Mouse (Mus musculus) CH12.LX (cell line): ENCODE results near the gene Thsd4. TPM values are rescaled to one million over a fixed set of nuclear protein-coding genes. Genes with fewer than 3 reads are reported as not detected.

Experiments
- DNase-seq: peaks from one replicate; pipeline ENCODE4 v3.0.0-alpha.2; 2013; ENCODE audit errors: extremely low read depth
- H3K27ac ChIP-seq: 2 replicates; pipeline ENCODE4 v1.5.1; 2012; ENCODE audit warnings: low read depth, mild to moderate bottlenecking, control low read depth, moderate library complexity; ENCODE audit not compliant: insufficient read depth
- H3K27me3 ChIP-seq: replicated peaks from 2 replicates; pipeline ENCODE3; 2012; ENCODE audit warnings: inconsistent platforms
- H3K36me3 ChIP-seq, 2 experiments: replicated peaks in 1 of 2; 2 replicates each; pipeline versions ENCODE3 to v1.6.1; 2012; ENCODE audit warnings: inconsistent platforms in 1 of 2, low read length in 1 of 2, mild to moderate bottlenecking in 1 of 2, mixed read lengths in 1 of 2, moderate library complexity in 1 of 2; ENCODE audit not compliant: control insufficient read depth in 1 of 2, insufficient read depth in 1 of 2
- H3K4me1 ChIP-seq, 2 experiments: 2 replicates each; pipeline ENCODE4 v1.6.1; 2012; ENCODE audit warnings: inconsistent platforms in 1 of 2, moderate library complexity in 1 of 2; ENCODE audit not compliant: insufficient read depth in 2 of 2, control insufficient read depth in 1 of 2
- H3K4me2 ChIP-seq: 2 replicates; pipeline ENCODE4 v1.6.1; 2012; ENCODE audit warnings: low read depth, mild to moderate bottlenecking, control low read depth; ENCODE audit not compliant: poor library complexity, insufficient read depth, severe bottlenecking
- H3K4me3 ChIP-seq, 3 experiments: fragments of 150-350 bp in 1 of 3; sonication (generic) in 1 of 3; replicated peaks in 1 of 3; 2 replicates each; pipeline versions ENCODE3 to v1.5.1; 2011 to 2012; ENCODE audit warnings: low read depth in 2 of 3, low read length in 2 of 3, mild to moderate bottlenecking in 2 of 3, moderate library complexity in 2 of 3, control low read depth in 1 of 3, improper control_type of control experiment in 1 of 3, inconsistent platforms in 1 of 3, mixed read lengths in 1 of 3; ENCODE audit not compliant: poor library complexity in 1 of 3
- H3K79me2 ChIP-seq: replicated peaks from 2 replicates; pipeline ENCODE4 v1.6.1; 2012; ENCODE audit warnings: mild to moderate bottlenecking, moderate library complexity; ENCODE audit not compliant: control insufficient read depth, poor library complexity, insufficient read depth, severe bottlenecking; ENCODE audit errors: extremely low read depth
- H3K9ac ChIP-seq: 2 replicates; pipeline ENCODE4 v1.6.1; 2012; ENCODE audit warnings: low read depth, mild to moderate bottlenecking, control low read depth, moderate library complexity; ENCODE audit not compliant: insufficient read depth
- H3K9me3 ChIP-seq: replicated peaks from 2 replicates; pipeline ENCODE3; 2012; ENCODE audit warnings: low read length, inconsistent platforms, mixed read lengths
- CHD2 ChIP-seq: IDR thresholded peaks from 2 replicates; pipeline ENCODE4 v1.6.1; 2011; ENCODE audit warnings: low read length, improper control_type of control experiment
- ELF1 ChIP-seq: IDR thresholded peaks from 2 replicates; pipeline ENCODE4 v1.6.1; 2014; ENCODE audit warnings: low read depth, mild to moderate bottlenecking, inconsistent platforms, low read length, improper control_type of control experiment
- EP300 ChIP-seq: IDR thresholded peaks from 2 replicates; pipeline ENCODE4 v1.6.1; 2011; ENCODE audit warnings: low read length, improper control_type of control experiment
- JUN ChIP-seq: IDR thresholded peaks from 2 replicates; pipeline ENCODE4 v1.6.1; 2011; ENCODE audit warnings: low read depth, mild to moderate bottlenecking, low read length, improper control_type of control experiment, moderate library complexity; ENCODE audit not compliant: insufficient read depth
- JUND ChIP-seq: conservative IDR thresholded peaks from 2 replicates; pipeline ENCODE4 v1.6.1; 2011; ENCODE audit warnings: low read depth, low read length, improper control_type of control experiment
- MAFK ChIP-seq: IDR thresholded peaks from 2 replicates; pipeline ENCODE4 v1.6.1; 2011; ENCODE audit warnings: low read length, improper control_type of control experiment; ENCODE audit not compliant: insufficient replicate concordance
- MEF2A ChIP-seq: IDR thresholded peaks from 2 replicates; pipeline ENCODE4 v1.6.1; 2014; ENCODE audit warnings: low read depth, mild to moderate bottlenecking, inconsistent platforms, low read length, improper control_type of control experiment, borderline replicate concordance
- MYC ChIP-seq: IDR thresholded peaks from 2 replicates; pipeline ENCODE4 v1.6.1; 2011; ENCODE audit warnings: low read depth, mild to moderate bottlenecking, improper control_type of control experiment, low read length
- NRF1 ChIP-seq: IDR thresholded peaks from 2 replicates; pipeline ENCODE4 v1.6.1; 2014; ENCODE audit warnings: low read depth, mild to moderate bottlenecking, inconsistent platforms, low read length, improper control_type of control experiment, moderate library complexity
- PAX5 ChIP-seq: IDR thresholded peaks from 2 replicates; pipeline ENCODE4 v1.6.1; 2012; ENCODE audit warnings: low read length, inconsistent platforms, mixed read lengths
- RCOR1 ChIP-seq: conservative IDR thresholded peaks from 2 replicates; pipeline ENCODE4 v1.6.1; 2012; ENCODE audit warnings: low read depth, mild to moderate bottlenecking, inconsistent platforms, low read length, improper control_type of control experiment
- SIN3A ChIP-seq: IDR thresholded peaks from 2 replicates; pipeline ENCODE4 v1.6.1; 2012; ENCODE audit warnings: low read length, improper control_type of control experiment, inconsistent platforms
- SMC3 ChIP-seq: IDR thresholded peaks from 2 replicates; pipeline ENCODE4 v1.6.1; 2011; ENCODE audit warnings: low read depth, low read length, improper control_type of control experiment
- TBP ChIP-seq: conservative IDR thresholded peaks from 2 replicates; pipeline ENCODE4 v1.6.1; 2011; ENCODE audit warnings: low read depth, low read length, improper control_type of control experiment
- TCF12 ChIP-seq: IDR thresholded peaks from 2 replicates; pipeline ENCODE4 v1.6.1; 2014; ENCODE audit warnings: low read depth, mild to moderate bottlenecking, inconsistent platforms, low read length, improper control_type of control experiment
- UBTF ChIP-seq: IDR thresholded peaks from 2 replicates; pipeline ENCODE4 v1.6.1; 2012; ENCODE audit warnings: low read depth, mild to moderate bottlenecking, inconsistent platforms, low read length, improper control_type of control experiment, moderate library complexity
- USF1 ChIP-seq: IDR thresholded peaks from 2 replicates; pipeline ENCODE4 v1.6.1; 2014; ENCODE audit warnings: low read depth, mild to moderate bottlenecking, inconsistent platforms, low read length, improper control_type of control experiment
- ZNF384 ChIP-seq: IDR thresholded peaks from 2 replicates; pipeline ENCODE4 v1.6.1; 2012; ENCODE audit warnings: low read depth, low read length, improper control_type of control experiment, inconsistent platforms
- dilution Hi-C: fragments of 300-500 bp; cut with MboI; formaldehyde crosslinking; loops from 2 replicates; pipeline ENCODE4 v1.14.3; 2020; ENCODE audit warnings: low sequenced_read_pairs; ENCODE audit not compliant: extremely low pct_unique_long_range_greater_than_20kb, extremely low pct_ligation_motif_present
- in situ Hi-C: fragments of 300-500 bp; cut with MboI; formaldehyde crosslinking; loops from 3 replicates; pipeline ENCODE4 v1.14.3; 2019; ENCODE audit warnings: low sequenced_read_pairs, low pct_ligation_motif_present, low pct_unique_long_range_greater_than_20kb, mixed read lengths
- polyA plus RNA-seq: library from polyadenylated mRNA; unstranded; fragments of >175 nt; gene quantifications from 2 replicates; pipeline ENCODE4 v1.2.1, GENCODE M21; 2012; ENCODE audit warnings: low read depth; ENCODE audit not compliant: insufficient read length
- total RNA-seq, 2 experiments: library from RNA; depleted of rRNA; stranded (reverse); fragments of 300-350 nt in 1 of 2; fragments of >200 nt in 1 of 2; gene quantifications; 2 replicates each; pipeline ENCODE4 v1.2.3; 2012 to 2014

Gene Thsd4
- total and polyA plus RNA-seq, 3 experiments, result not detected

DNA sequence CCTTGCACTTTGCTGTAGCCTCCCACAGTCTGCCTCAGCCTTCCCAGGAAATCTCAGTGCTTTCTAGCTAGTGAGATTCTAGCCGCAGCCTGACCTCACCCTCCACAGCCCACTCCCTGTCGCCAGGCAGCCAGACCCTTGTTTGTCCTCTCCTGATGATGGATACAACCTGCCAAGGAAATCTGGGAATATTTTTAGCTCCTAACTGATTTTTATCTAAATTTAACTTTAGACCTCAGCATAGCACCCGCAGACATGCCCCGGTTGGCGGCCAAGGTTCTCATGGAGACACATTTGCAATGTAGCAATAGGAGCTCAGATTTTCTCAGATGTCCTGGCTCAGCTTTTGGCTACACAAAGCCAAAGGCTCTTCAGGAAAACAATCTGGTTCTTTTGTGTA lies 205.3 kb downstream of the Thsd4 start:
- no peaks in the 10 kb centered on the region for H3K4me1 ChIP-seq
- H3K9me3 ChIP-seq, result no peaks in the 10 kb centered on the region
- H3K27ac ChIP-seq, result no peak overlapping the region
- in situ Hi-C loops, result no loop called here
- TF ChIP-seq MEF2A, result no peak
- TF ChIP-seq ELF1, result no peak
- no peak for TF ChIP-seq MAFK
- no peak for TF ChIP-seq NRF1
- no peak for TF ChIP-seq USF1
- no peak for TF ChIP-seq UBTF
- no peak for TF ChIP-seq TCF12
- no peak for TF ChIP-seq TBP
- no peak for TF ChIP-seq SIN3A
- no peak for TF ChIP-seq JUND
- TF ChIP-seq EP300, result no peak
- no peak for TF ChIP-seq PAX5
- TF ChIP-seq RCOR1, result no peak
- TF ChIP-seq SMC3, result no peak
- TF ChIP-seq MYC, result no peak
- H3K36me3 ChIP-seq, result no peaks in the 10 kb centered on the region
- no peak overlapping the region for H3K4me3 ChIP-seq
- no peak overlapping the region for H3K9ac ChIP-seq
- no peak for DNase-seq
- dilution Hi-C loops, result no loop called here
- H3K27me3 ChIP-seq, result no peaks in the 10 kb centered on the region
- H3K4me2 ChIP-seq, result no peak overlapping the region
- H3K79me2 ChIP-seq, result no peaks in the 10 kb centered on the region

DNA sequence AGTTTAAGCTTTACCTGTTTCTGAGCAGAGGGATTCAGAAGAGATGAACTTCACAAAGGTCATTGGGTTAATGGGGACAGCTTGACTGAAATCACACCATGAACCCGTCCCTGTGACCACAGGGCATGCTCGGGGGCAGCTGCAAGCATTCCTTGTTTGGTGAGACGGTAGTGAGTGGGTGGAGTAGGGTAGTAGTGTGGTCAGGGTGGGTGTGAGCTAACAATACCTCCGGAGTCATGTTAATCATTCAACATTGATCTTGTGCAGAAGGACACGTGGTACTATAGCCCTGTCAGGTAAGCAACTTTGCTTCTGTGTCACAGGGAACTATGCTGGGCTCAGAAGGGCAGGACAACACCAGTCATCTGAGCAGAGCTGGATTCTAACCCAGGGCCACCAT lies 206.3 kb downstream of the Thsd4 start:
- dilution Hi-C loops (no loop called here), in situ Hi-C loops (no loop called here)
- no peak overlapping the region for H3K9ac ChIP-seq
- peaks cover 0 to under 1% of the 10 kb centered on the region in 2 experiments; a peak in 1 of 4 replicates for H3K4me1 ChIP-seq
- no peaks in the 10 kb centered on the region for H3K36me3 ChIP-seq
- no peak overlapping the region for H3K4me3 ChIP-seq
- H3K4me2 ChIP-seq, result no peak overlapping the region
- no peak for DNase-seq
- H3K27me3 ChIP-seq, result no peaks in the 10 kb centered on the region
- no peaks in the 10 kb centered on the region for H3K9me3 ChIP-seq
- no peaks in the 10 kb centered on the region for H3K79me2 ChIP-seq
- no peak overlapping the region for H3K27ac ChIP-seq
- TF ChIP-seq CHD2, result no peak
- TF ChIP-seq JUN, result no peak
- no peak for TF ChIP-seq UBTF
- TF ChIP-seq ZNF384, result no peak
